Mouse (Mus musculus) G1E (cell line): ENCODE data around the gene 9430097D07Rik.

Source experiments
- CTCF ChIP-seq: IDR thresholded peaks from 2 replicates; pipeline ENCODE4 v1.5.1; 2012; ENCODE audit warnings: low read depth, low read length, inconsistent platforms, mixed read lengths
- GATA1 ChIP-seq: IDR thresholded peaks from 2 replicates; pipeline ENCODE4 v1.6.1; 2012; ENCODE audit warnings: borderline replicate concordance, low read length, inconsistent platforms, mixed read lengths
- GATA2 ChIP-seq: IDR thresholded peaks from 2 replicates; pipeline ENCODE4 v1.6.1; 2012; ENCODE audit warnings: low read depth, low read length, inconsistent platforms, borderline replicate concordance
- POLR2AphosphoS5 ChIP-seq: IDR thresholded peaks from 2 replicates; pipeline ENCODE4 v1.6.1; 2012; ENCODE audit warnings: low read depth, low read length, inconsistent platforms; ENCODE audit not compliant: insufficient replicate concordance
- TAL1 ChIP-seq: conservative IDR thresholded peaks from 2 replicates; pipeline ENCODE4 v1.6.1; 2012; ENCODE audit warnings: low read depth, low read length, inconsistent platforms, mixed read lengths

- TF ChIP-seq CTCF = no peak
- no peak for TF ChIP-seq TAL1
- no peak for TF ChIP-seq GATA1
- TF ChIP-seq POLR2AphosphoS5 = no peak
- no peak for TF ChIP-seq GATA2
These were observed 40.6 kb downstream of the 9430097D07Rik start, which contains the start of gene Fam102a for GRCm38 (mm10) chr2:32534733-32535471.
